Mouse (Mus musculus) gonadal fat pad, adult 2 months (tissue): Measurements from ENCODE around the gene Fam129a. TPM values are rescaled to one million over a fixed set of nuclear protein-coding genes. Genes with fewer than 3 reads are reported as not detected.
A peak's percentile ranks its signal among the peaks of the same experiment; 100 is the strongest.
"Not testable (repeated sequence)": the region's sequence is repeated elsewhere in the genome, so short reads cannot be mapped to it uniquely, and the experiment has no call there.

Source experiments
- DNase-seq: peaks from one replicate; pipeline ENCODE4 v3.0.0-alpha.2; 2012; ENCODE audit warnings: low read depth
- polyA plus RNA-seq: library from polyadenylated mRNA; depleted of rRNA; stranded (reverse); fragments of >200 nt; gene quantifications from 2 replicates; pipeline ENCODE4 v1.2.3, GENCODE M21; 2012; rRNA removed

Fam129a gene
- polyA plus RNA-seq, 1 experiment = 11.6 TPM

GRCm38 (mm10) chr1:151741199-151741621 lies 170.2 kb downstream of the Fam129a start:
- DNase-seq = no peak

GRCm38 (mm10) chr1:151749894-151750293 lies 178.9 kb downstream of the Fam129a start:
- DNase-seq = not testable (repeated sequence)

GRCm38 (mm10) chr1:151752946-151753345 lies 182.0 kb downstream of the Fam129a start:
- DNase-seq = no peak

GRCm38 (mm10) chr1:151753374-151753929 lies 182.5 kb downstream of the Fam129a start:
- DNase-seq = no peak

- no peak for DNase-seq
These were observed 183.1 kb downstream of the Fam129a start for GRCm38 (mm10) chr1:151754028-151754489.

- DNase-seq = peak; percentile 93
These were observed 184.1 kb downstream of the Fam129a start, which contains the start of gene Edem3 for GRCm38 (mm10) chr1:151754881-151755659. TSS of gene Edem3 (plus strand) at chr1:151755371.

- DNase-seq = no peak
These were observed 184.9 kb downstream of the Fam129a start for GRCm38 (mm10) chr1:151755660-151756424.

GRCm38 (mm10) chr1:151756425-151756728 lies 185.4 kb downstream of the Fam129a start:
- DNase-seq = no peak

GRCm38 (mm10) chr1:151758301-151758700 lies 187.3 kb downstream of the Fam129a start:
- DNase-seq = no peak

- DNase-seq = no peak
These were observed 188.0 kb downstream of the Fam129a start for GRCm38 (mm10) chr1:151758991-151759390.

- DNase-seq = no peak
These were observed 193.2 kb downstream of the Fam129a start for GRCm38 (mm10) chr1:151764236-151764635.

GRCm38 (mm10) chr1:151766166-151766565 lies 195.2 kb downstream of the Fam129a start:
- no peak for DNase-seq

GRCm38 (mm10) chr1:151766976-151767654 lies 196.1 kb downstream of the Fam129a start:
- DNase-seq = no peak

- no peak for DNase-seq
These were observed 198.4 kb downstream of the Fam129a start for GRCm38 (mm10) chr1:151769200-151769913.

Other genes with a start within 250 kb of the Fam129a start
- gene Ivns1abp, start 226.7 kb upstream of the Fam129a start, polyA plus RNA-seq = 96.9 and 154 TPM in 2 replicates
- gene Swt1, start 142.7 kb upstream of the Fam129a start, polyA plus RNA-seq = 6.9 and 10.6 TPM in 2 replicates
- 13.3 and 14.7 TPM in 2 replicates for gene Trmt1l, start 142.6 kb upstream of the Fam129a start, polyA plus RNA-seq
- gene Rnf2, start 70.2 kb upstream of the Fam129a start, polyA plus RNA-seq = 35.0 and 38.2 TPM in 2 replicates
- 8.8 and 11.0 TPM in 2 replicates for gene Edem3, start 184.2 kb downstream of the Fam129a start, polyA plus RNA-seq